Mouse (Mus musculus) lung, embryonic 14.5 days (tissue): Measurements from ENCODE around the gene Lrp1. TPM values are rescaled to one million over a fixed set of nuclear protein-coding genes. Genes with fewer than 3 reads are reported as not detected.

Experiments
- ATAC-seq: fragments of 200-750 bp; cut with Nextera tagmentation; 2 replicates; pipeline ENCODE4 v1.8.0; 2017; ENCODE audit warnings: mild to moderate bottlenecking, moderate TSS enrichment, moderate library complexity; ENCODE audit not compliant: insufficient read depth
- DNase-seq: peaks from one replicate; pipeline ENCODE4 v3.0.0-alpha.2; 2015
- H3K27ac ChIP-seq: fragments of 300-500 bp; sonication (generic); 2 replicates; pipeline ENCODE4 v1.5.1; 2014; ENCODE audit warnings: low read depth, mild to moderate bottlenecking, moderate library complexity
- H3K27me3 ChIP-seq: fragments of 300-500 bp; sonication (generic); 2 replicates; pipeline ENCODE4 v1.6.1; 2014; ENCODE audit warnings: low read length, control low read depth; ENCODE audit not compliant: insufficient read depth
- H3K36me3 ChIP-seq: fragments of 300-500 bp; sonication (generic); 2 replicates; pipeline ENCODE4 v1.6.1; 2014; ENCODE audit warnings: control low read depth; ENCODE audit not compliant: insufficient read depth
- H3K4me1 ChIP-seq: fragments of 300-500 bp; sonication (generic); 2 replicates; pipeline ENCODE4 v1.6.1; 2014; ENCODE audit warnings: antibody characterized with exemption, control low read depth; ENCODE audit not compliant: insufficient read depth
- H3K4me2 ChIP-seq: fragments of 300-500 bp; sonication (generic); 2 replicates; pipeline ENCODE4 v1.6.1; 2014; ENCODE audit warnings: mild to moderate bottlenecking
- H3K4me3 ChIP-seq: fragments of 300-500 bp; sonication (generic); 2 replicates; pipeline ENCODE4 v1.5.1; 2014; ENCODE audit warnings: low read depth, low read length
- H3K9ac ChIP-seq: fragments of 300-500 bp; sonication (generic); 2 replicates; pipeline ENCODE4 v1.6.1; 2014
- H3K9me3 ChIP-seq: fragments of 300-500 bp; sonication (generic); 2 replicates; pipeline ENCODE4 v1.6.1; 2016; ENCODE audit warnings: low read depth, low read length, control low read depth
- CTCF ChIP-seq: IDR thresholded peaks from 2 replicates; pipeline ENCODE4 v1.5.1; 2016; ENCODE audit warnings: antibody characterized with exemption, low read depth
- WGBS: fragments of 180-500 bp; shearing (Covaris S2); extraction: QIAGEN DNeasy Blood & Tissue Kit; methylation state at CpG from one replicate; pipeline ENCODE4 v1.1.7; 2014; 5-methylcytosine and 5-hydroxymethylcytosine counted together
- polyA plus RNA-seq: library from polyadenylated mRNA; unstranded; fragments of >200 nt; fragmentation: Nextera tagmentation; extraction: Ambion mirVana; gene quantifications from 2 replicates; pipeline ENCODE4 v1.2.1, GENCODE M21; 2014

The Lrp1 gene
- polyA plus RNA-seq = 68.7 and 73.0 TPM in 2 replicates

GRCm38 (mm10) chr10:127620406-127621190, at the start of gene Lrp1:
Gene Lrp1, minus strand, starts transcription at chr10:127621148.
- peak within 1 kb of the TSS; percentile 74 for H3K9ac ChIP-seq
- under 1% methylated on average over 26 of the region's 32 CpGs for WGBS
- ATAC-seq (peak; percentile 72), DNase-seq (peak; percentile 64)
- H3K27me3 ChIP-seq = no peaks in the 10 kb centered on the region
- H3K9me3 ChIP-seq = no peaks in the 10 kb centered on the region
- TF ChIP-seq CTCF = 0 out of 2 replicates have a peak, but pooled peaks have one; percentile 17
- peak within 1 kb of the TSS; percentile 72 for H3K4me3 ChIP-seq
- peak within 1 kb of the TSS; percentile 96 for H3K4me2 ChIP-seq
- H3K4me1 ChIP-seq = peaks cover 26% of the 10 kb centered on the region
- no peaks in the 10 kb centered on the region for H3K36me3 ChIP-seq
- peak within 1 kb of the TSS; percentile 97 for H3K27ac ChIP-seq

- no peaks in the 10 kb centered on the region for H3K27me3 ChIP-seq
- no peak overlapping the region for H3K9ac ChIP-seq
- peaks cover 7% of the 10 kb centered on the region; the same call in 1 of the 2 replicates for H3K4me1 ChIP-seq
- H3K9me3 ChIP-seq = no peaks in the 10 kb centered on the region
- no peak overlapping the region for H3K4me2 ChIP-seq
- H3K4me3 ChIP-seq = no peak overlapping the region
- 90% methylated on average over 2 of the region's 2 CpGs for WGBS
- ATAC-seq (no peak), DNase-seq (no peak)
- H3K36me3 ChIP-seq = no peaks in the 10 kb centered on the region
- H3K27ac ChIP-seq = no peak overlapping the region
- TF ChIP-seq CTCF = no peak; the same call in 1 of the 2 replicates
Measured at GRCm38 (mm10) chr10:127670185-127670584, 49.2 kb upstream of the Lrp1 start.

- H3K27ac ChIP-seq = peak overlapping the region; percentile 98
- H3K9me3 ChIP-seq = no peaks in the 10 kb centered on the region
- ATAC-seq = no peak
- H3K4me2 ChIP-seq = peak overlapping the region; percentile 88
- peaks cover 9% of the 10 kb centered on the region; the same call in 1 of the 2 replicates for H3K36me3 ChIP-seq
- no peak for TF ChIP-seq CTCF
- WGBS = 10% methylated on average over 7 of the region's 7 CpGs
- H3K9ac ChIP-seq = no peak overlapping the region
- no peaks in the 10 kb centered on the region for H3K27me3 ChIP-seq
- DNase-seq = peak; percentile 79
- peaks cover 15% of the 10 kb centered on the region for H3K4me1 ChIP-seq
- no peak overlapping the region for H3K4me3 ChIP-seq
Measured at GRCm38 (mm10) chr10:127669170-127669569, 48.2 kb upstream of the Lrp1 start.

- Histone ChIP-seq H3K36me3 (peaks cover 17% of the 10 kb centered on the region), H3K27me3 (no peaks in the 10 kb centered on the region), H3K9ac (peak within 1 kb of the TSS; percentile 77), H3K27ac (peak within 1 kb of the TSS; percentile 98), H3K4me3 (peak within 1 kb of the TSS; percentile 75), H3K9me3 (no peaks in the 10 kb centered on the region), H3K4me2 (peak within 1 kb of the TSS; percentile 88), H3K4me1 (peaks cover 18% of the 10 kb centered on the region)
- TF ChIP-seq CTCF = peak; percentile 14; the same call in 1 of the 2 replicates
- 2% methylated on average over 39 of the region's 40 CpGs for WGBS
- peak; percentile 86 for DNase-seq
- ATAC-seq = peak; percentile 47
Measured at GRCm38 (mm10) chr10:127668093-127669050, 47.4 kb upstream of the Lrp1 start, which contains the start of gene Nab2. Gene Nab2, minus strand, starts transcription at chr10:127668568.

- peak overlapping the region; percentile 77 for H3K9ac ChIP-seq
- no peaks in the 10 kb centered on the region for H3K27me3 ChIP-seq
- no peaks in the 10 kb centered on the region for H3K9me3 ChIP-seq
- under 1% methylated on average over 35 of the region's 35 CpGs for WGBS
- ATAC-seq (peak; percentile 63), DNase-seq (peak; percentile 93)
- H3K27ac ChIP-seq = peak overlapping the region; percentile 98
- peak overlapping the region; percentile 75 for H3K4me3 ChIP-seq
- H3K4me2 ChIP-seq = peak overlapping the region; percentile 88
- peaks cover 26% of the 10 kb centered on the region for H3K36me3 ChIP-seq
- no peak for TF ChIP-seq CTCF
- H3K4me1 ChIP-seq = peaks cover 27% of the 10 kb centered on the region
Measured at GRCm38 (mm10) chr10:127667269-127668092, 46.5 kb upstream of the Lrp1 start.
